Mouse (Mus musculus) right cerebral cortex, postnatal 25 days (tissue): ENCODE data around the gene Olfr1311.
"Not testable (repeated sequence)": the region's sequence is repeated elsewhere in the genome, so short reads cannot be mapped to it uniquely, and the experiment has no call there.

Experiments used
- DNase-seq: peaks from one replicate; pipeline ENCODE4 v3.0.0; 2022

Olfr1311 gene

GRCm38 (mm10) chr2:112024312-112024711, at the start of gene Olfr1311:
TSS of gene Olfr1311 (minus strand) at chr2:112024412.
- DNase-seq: no peak

- no peak for DNase-seq
Measured at GRCm38 (mm10) chr2:112050138-112050537, 25.9 kb upstream of the Olfr1311 start, which contains the start of gene Olfr1312. TSS of gene Olfr1312 (minus strand) at chr2:112050238.

GRCm38 (mm10) chr2:112026971-112027370, 2.8 kb upstream of the Olfr1311 start:
- not testable (repeated sequence) for DNase-seq

- no peak for DNase-seq
Measured at GRCm38 (mm10) chr2:112014900-112015299, 9.3 kb downstream of the Olfr1311 start.

GRCm38 (mm10) chr2:112012608-112013007, 11.6 kb downstream of the Olfr1311 start, which contains the start of gene Olfr1310:
TSS of gene Olfr1310 (minus strand) at chr2:112012708.
- DNase-seq: no peak

- no peak for DNase-seq
Measured at GRCm38 (mm10) chr2:111990181-111990580, 34.0 kb downstream of the Olfr1311 start, which contains the start of gene Olfr1309. TSS of gene Olfr1309 (minus strand) at chr2:111990281.
